Mouse (Mus musculus) bone marrow, adult 2 months (tissue): ENCODE measurements around the gene Ptpre.

Experiments
- CTCF ChIP-seq: fragments of 200-500 bp; IDR thresholded peaks from 2 replicates; pipeline ENCODE4 v1.5.1; 2011; ENCODE audit warnings: low read length, control low read depth; ENCODE audit not compliant: control insufficient read depth, insufficient read depth
- POLR2A ChIP-seq: fragments of 200-500 bp; IDR thresholded peaks from 2 replicates; pipeline ENCODE4 v1.6.1; 2011; ENCODE audit warnings: low read depth, mild to moderate bottlenecking, control low read depth, low read length, borderline replicate concordance; ENCODE audit not compliant: control insufficient read depth

DNA sequence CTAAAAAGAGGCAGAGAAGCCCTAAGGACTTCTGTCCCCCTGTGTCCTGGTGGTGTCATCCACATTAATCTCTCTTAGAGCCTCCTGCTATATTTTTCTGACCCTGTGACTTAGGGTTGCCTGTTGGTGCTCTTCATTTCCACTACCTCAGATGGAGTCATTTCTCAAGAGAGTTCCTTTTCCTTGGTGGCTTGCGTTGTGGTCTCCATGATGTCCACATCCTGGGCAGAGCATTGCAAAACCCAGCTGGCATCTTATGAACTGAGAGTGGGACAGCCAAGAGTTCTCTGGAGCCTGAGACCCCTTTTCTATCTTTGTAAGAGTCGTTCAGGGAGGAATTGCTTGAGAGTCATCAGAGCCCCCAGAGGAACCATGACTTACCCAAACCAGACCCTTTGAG, 129.0 kb downstream of the Ptpre start:
- TF ChIP-seq CTCF (no peak), POLR2A (no peak)
